Mouse (Mus musculus) kidney, postnatal 25 days (tissue): ENCODE results near the gene Olfr780.
"Not testable (repeated sequence)": the region's sequence is repeated elsewhere in the genome, so short reads cannot be mapped to it uniquely, and the experiment has no call there.

Experiments
- DNase-seq, 2 experiments: peaks; one replicate each; pipeline ENCODE4 v3.0.0; 2021; ENCODE audit warnings: mixed read lengths in 2 of 2

Gene Olfr780

GRCm38 (mm10) chr10:129317817-129318216 is at the start of gene Olfr780:
Gene Olfr780, plus strand, starts transcription at chr10:129318117.
- no peak for DNase-seq

GRCm38 (mm10) chr10:129271081-129271535 is 46.8 kb upstream of the Olfr780 start, which contains the start of gene Olfr777:
Gene Olfr777, minus strand, starts transcription at chr10:129271485.
- no peak for DNase-seq

GRCm38 (mm10) chr10:129312973-129313372 is 4.9 kb upstream of the Olfr780 start:
- not testable (repeated sequence) for DNase-seq

- DNase-seq, result not testable (repeated sequence)
Measured at GRCm38 (mm10) chr10:129313521-129313920, 4.4 kb upstream of the Olfr780 start.

- no peak for DNase-seq
Measured at GRCm38 (mm10) chr10:129328554-129328953, 10.6 kb downstream of the Olfr780 start, which contains the start of gene Olfr781. Gene Olfr781, plus strand, starts transcription at chr10:129328854.

- no peak for DNase-seq
Measured at GRCm38 (mm10) chr10:129348550-129348949, 30.6 kb downstream of the Olfr780 start, which contains the start of gene Olfr782. Gene Olfr782, plus strand, starts transcription at chr10:129348850.

- DNase-seq, result not testable (repeated sequence)
Measured at GRCm38 (mm10) chr10:129352475-129352874, 34.6 kb downstream of the Olfr780 start.

GRCm38 (mm10) chr10:129356496-129356895 is 38.6 kb downstream of the Olfr780 start:
- not testable (repeated sequence) for DNase-seq

- no peak for DNase-seq
Measured at GRCm38 (mm10) chr10:129357307-129357706, 39.4 kb downstream of the Olfr780 start.
